Mouse (Mus musculus): Measurements from ENCODE around the gene Ppp1r13b.

The Ppp1r13b gene

DNA sequence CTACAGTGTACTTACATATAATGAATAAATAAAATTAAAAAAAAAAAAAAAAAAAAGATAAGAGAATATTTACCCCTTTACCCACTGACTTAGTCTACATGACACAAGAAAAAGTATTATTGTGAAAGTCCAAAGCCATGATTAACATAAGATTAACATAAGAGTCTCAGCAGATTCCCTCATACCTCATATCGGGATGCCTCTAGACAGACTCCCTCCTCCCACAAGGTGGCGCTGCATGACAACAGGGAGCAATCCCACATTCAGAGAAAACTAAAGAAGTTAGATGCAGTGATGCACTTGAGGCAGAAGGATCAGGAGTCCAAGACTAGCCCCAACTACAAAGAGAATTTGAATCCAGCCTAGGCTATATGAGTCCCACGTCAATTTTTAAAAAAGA, 29.7 kb downstream of the Ppp1r13b start:
- peak; percentile 82 for DNase-seq

DNA sequence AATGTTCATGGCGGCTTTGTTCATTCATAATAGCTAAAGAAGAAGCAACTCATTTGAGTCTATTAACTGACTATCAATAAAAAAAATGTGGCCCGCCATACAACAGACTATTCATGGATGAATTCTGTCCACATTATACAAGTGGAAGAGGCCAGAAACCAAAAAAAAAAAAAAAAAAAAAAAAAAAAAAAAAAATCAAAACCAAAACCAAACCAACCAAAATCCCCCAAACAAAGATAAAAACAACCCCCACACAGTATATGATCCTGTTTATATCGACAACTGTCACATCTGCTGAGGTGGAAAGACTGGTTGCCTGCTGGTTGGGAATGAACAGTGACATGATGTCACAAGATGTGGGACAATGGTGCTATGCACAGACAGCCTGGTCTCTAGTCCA, 32.4 kb downstream of the Ppp1r13b start:
- no peak for DNase-seq

DNA sequence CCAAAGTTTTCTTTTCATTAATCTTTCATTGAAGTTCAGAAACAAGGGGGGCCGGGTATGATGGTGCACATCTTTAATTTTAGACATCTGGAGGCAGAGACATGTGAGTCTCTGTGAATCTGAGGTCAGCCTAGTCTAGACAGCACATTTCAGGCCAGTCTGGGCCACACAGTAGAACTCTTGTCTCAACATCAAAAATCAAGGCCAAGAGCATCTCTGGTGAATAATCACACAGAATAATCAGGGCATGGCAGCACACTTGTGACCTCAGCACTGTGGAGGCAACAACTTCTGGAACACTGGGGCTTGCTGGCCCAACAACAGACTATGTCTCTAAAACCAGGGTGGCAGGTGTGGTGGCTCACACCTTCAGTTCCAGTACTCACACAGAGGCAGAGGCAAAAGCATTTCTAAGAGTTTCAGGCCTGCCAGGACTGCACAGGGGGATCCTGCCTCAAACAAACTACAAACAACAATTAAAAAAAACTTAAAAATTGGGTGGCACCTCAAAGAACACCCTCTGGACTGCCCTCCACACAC, 33.2 kb downstream of the Ppp1r13b start:
- no peak for DNase-seq

DNA sequence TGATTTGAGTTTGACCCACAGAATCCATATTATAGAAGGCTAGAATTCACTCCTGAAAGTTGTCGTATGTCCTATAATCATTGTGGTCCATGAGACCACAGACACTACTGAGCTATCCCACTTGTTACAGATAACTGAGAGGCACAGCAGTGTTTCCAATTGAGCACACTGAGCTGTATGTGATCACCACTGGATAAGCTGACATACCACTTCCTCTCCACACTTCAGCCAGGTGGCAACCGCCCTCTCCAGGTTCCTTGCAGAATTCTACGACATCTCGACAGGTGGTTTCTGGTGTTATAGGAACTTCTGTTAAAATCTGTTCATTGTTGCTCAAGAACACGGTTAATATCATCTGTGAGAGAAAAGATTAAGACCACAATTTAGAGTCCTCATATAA, 35.8 kb downstream of the Ppp1r13b start:
- peak; percentile 21 for DNase-seq

DNA sequence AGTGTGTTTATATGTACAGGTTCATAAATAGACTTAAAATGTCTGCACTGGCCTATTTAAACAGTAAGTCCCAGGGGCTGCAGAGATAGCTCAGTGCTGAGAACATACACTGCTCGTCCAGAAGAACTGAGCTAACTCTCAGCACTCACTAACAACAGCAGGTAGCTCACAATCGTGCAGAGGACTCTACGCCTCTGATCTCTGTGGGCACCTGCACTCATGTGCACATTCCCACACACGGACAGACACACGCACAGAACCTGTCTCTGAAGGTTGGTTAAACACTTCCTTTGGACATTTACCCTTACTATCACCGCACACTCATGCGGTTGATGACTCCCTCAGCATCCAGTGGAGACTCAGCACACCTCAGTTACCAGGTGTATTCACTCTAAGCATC, 37.1 kb downstream of the Ppp1r13b start:
- no peak for DNase-seq

DNA sequence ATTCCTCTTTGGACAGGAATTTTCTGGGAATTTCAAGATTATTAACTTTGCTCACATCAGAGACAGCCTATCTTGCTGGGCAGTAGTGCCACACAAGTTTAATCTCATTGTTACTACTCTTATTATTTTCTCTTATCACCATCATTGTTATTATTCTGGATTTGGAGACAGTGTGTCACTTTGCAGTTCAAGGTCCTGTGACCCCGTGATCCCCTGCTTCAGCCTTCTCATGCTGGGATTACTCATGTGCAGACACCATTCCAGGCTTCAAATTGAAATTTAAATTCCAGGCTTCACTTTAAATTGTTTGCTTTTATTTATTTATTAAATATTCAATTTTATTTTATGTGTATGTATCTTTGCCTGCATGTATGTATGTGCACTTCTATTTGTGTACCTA, 38.1 kb downstream of the Ppp1r13b start:
- no peak for DNase-seq

DNA sequence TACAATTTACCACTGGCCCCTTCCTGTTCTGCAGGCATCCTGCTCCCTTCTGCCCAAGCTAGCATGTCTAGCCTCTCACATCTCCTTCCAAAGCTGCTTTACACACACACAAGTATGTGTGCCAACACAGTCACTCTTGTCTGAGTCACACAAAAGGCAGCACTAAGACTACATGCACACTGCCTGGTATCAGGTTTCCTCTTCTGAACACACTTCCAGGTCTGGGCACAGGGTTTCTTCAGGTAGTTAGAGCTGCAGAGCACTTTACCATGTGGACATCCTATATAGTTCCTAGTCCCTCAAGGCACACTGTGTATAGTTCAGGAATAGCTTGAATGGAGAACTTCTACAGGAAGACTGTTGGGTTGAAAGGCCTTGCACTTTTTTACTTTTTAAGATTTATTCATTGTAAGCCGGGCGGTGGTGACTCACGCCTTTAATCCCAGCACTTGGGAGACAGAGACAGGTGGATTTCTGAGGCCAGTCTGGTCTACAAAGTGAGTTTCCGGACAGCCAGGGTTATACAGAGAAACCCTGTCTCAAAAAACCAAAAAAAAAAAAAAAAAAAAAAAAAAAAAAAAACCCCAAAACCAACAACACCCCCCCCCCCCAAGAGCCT, 43.6 kb downstream of the Ppp1r13b start:
- DNase-seq: no peak

DNA sequence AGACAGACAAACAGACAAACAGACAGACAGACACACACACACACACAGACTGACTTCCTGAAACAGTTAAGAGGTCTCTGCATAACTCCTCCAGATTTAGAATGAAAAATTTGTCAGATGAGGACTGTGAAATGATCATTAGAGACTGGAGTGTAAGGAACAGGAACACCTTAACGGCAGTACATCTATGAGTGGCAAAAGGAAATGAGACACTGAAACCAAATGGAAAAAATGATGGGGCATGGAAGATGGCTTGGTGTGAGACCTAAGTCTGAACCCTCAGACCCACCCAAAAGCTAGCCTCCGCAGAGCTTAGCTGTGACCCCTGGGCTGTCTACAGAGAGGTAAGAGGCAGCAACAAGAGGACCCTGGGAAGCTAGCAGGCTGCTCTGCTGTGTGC, 52.5 kb downstream of the Ppp1r13b start:
- DNase-seq: no peak

DNA sequence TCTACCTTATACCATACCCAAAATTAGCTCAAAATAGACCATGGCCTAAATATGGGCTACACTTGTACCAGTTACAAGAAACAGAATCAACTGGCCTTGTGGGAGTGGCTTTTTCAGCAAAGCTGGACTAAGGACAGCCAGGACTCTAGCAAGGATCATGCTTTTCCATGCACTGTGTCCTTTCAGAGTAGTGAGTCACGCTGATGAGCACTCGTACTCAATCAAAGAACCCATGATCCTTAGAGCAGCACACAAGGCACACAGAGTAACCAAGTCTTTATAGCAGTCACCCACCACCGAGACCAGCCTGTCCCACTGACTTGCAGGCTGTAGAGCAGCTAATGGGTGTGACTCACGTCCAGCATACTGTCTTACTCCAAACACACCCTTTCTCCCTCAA, 54.4 kb downstream of the Ppp1r13b start:
- no peak for DNase-seq

DNA sequence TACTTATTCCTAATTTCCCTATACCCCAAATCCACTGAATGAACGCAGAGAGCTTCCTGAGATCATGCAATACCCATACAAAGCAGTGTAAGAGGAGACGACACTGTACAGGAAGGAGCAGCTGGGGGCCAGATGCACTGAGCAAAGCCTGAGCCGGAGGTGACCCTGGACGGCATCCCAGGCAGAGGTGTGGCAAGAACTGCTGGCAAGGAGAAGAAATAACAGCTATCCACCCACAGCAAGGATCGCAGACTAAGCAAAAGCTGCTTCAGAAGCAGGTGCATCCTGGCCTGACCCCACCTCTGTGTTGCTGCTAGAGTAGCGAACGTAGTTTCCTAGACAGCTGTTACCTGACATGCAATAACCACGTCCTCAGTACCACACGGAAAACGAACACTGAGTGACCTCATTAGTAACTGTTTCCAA, 54.9 kb downstream of the Ppp1r13b start:
- DNase-seq: peak; percentile 50

DNA sequence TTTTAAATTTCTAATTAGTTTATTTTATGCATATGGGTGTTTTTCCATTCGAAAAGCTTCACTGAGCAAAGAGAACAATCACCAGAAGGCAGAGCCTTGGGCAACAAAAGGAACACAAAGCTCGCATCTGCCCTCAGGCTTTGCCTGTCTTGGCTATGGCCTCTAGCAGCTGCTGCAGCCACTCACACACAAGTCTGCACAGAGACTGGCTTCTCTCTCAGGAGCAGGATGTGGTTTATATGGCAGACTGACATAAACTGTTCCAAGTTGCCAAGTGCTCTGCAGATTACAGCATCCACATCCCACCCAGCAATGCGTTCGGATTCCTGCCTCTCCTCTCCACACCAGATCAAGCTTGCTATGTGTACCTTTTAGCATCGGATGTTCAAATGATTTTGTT, 56.2 kb downstream of the Ppp1r13b start:
- peak; percentile 35 for DNase-seq

DNA sequence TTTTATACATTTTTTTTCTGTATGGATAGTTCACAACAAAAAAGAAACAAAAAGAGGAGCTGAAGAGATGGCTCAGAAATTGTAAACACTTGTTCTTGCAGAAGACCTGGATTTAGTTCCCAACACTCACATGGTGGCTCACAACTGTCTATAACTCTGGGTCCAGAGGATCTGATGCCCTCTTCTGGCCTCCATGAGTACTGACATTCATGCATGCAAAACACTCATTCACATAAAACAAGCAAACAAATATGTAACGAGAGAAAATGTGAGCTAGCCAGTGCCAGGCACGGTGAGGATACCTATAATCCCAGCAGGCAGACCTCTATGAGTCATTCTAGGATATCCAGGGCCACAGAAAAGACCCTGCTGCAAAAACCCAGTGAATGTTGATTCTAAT, 56.7 kb downstream of the Ppp1r13b start:
- DNase-seq: peak; percentile 10

DNA sequence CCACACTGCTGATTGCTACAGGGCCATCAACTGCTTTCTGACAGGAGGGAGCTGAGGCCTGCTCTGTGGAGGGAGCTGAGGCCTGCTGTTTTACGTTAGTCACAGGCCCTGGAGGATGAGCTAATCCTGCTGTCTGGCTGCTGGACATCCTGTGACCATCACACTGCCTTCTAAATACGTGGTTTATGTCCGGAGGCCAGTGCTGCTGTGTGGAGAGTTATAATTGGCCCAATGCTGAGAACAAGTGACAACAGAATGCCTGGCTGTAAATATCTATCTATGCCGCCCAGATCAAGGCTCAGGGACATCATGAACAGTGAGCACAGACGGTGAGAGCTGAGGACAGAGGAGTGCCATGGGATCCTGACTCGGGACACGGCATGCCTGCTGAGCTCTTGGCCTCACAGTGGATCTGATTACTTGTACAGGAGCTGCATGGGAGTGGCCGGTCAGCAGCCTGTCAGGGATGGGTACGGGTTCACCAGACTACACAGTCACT, 59.6 kb downstream of the Ppp1r13b start:
- no peak for DNase-seq

DNA sequence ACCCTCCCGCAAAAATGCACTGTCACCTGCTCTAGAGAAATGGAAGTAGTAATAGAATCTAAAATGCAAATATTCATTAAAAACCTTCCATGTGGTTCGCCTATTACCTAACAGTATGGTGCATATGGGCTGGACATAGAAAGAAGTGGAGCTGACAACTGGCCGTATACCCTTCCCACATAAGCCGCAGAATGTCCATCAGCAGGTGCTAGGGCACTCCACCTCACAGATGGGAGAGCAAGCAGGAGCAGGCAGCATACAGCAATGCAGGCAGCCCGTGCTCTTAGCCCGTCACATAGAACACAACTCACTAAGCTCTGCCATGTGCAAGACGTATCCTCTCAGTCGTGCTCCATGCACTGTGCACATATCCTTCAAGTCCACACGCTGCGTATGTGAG, 61.1 kb downstream of the Ppp1r13b start:
- no peak for DNase-seq

DNA sequence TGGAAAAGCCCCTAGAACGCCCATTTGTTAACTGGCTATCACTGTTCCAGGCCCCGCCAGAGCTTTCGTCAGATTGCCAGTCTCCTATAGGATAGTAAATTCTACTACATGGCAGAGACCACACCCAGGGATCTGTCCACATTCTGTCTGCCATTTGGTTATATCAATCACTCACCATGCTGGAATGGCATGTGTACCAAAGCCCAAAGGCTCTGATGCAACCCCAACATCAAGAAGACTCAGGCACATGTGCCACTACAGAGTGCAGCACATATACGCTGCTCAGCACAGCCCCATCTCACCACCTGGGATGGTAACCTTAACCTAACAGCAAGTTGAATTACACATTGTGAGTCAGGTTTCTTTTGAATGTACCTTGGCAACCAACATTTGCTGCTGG, 62.0 kb downstream of the Ppp1r13b start:
- DNase-seq: no peak

DNA sequence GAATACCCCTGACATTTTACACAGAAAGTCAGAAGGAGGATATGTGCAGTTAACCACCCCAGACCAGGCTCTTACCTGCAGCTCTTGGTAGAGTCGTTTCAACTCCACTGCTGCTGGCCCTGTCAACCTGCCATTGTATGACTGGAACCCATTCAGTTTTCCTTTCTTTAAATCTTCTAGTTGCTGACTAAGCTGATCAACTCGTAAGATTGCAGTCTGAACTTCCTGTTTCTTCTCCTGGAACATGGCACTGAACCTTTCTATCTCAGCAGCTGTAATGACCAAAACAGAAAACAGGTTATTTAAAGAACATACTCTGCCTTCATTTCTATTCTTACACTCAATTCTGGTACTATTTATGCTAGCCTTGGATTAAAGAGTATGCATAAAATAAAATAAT, 64.4 kb downstream of the Ppp1r13b start:
- no peak for DNase-seq

DNA sequence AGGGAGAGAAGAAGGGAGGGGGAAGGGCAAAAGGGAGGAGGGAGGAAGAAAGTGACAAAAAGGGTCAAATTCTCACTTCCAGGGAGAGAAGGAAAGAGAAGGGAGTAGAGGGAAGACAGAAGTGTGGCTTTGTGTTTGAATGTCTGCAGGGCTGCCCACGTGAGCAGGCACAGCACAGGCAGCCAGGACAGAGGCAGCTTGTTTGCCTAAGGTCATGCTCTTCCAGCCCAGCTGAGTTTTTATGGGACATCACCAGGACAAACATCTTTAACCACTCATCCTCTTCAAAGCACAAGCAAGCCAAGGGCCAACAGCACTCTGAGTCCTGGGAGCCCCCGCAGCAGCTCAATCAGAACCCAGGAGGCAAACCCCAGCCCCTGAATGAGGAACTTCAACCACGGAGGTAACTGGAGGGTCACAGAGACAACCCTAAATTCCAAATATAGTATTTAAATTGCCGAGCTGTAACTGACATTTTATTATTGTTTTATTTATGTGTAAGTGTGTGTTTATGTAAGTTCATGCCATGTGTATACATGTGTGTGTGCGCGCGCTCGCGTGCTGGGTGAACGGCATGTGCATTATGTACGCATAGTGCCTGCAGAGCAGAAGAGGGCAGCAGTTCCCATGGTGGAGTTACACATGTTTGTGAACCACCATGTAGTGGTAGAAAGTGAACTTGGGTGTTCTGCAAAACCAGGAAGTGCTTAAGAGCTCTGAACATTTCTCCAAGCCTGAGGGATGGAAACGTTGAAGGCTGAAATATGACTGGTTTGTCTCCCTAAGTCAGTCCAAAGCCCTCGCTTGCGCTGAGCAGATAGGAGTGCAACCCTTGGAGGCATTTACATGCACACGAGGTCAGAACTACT, 65.1 kb downstream of the Ppp1r13b start:
- no peak for DNase-seq

DNA sequence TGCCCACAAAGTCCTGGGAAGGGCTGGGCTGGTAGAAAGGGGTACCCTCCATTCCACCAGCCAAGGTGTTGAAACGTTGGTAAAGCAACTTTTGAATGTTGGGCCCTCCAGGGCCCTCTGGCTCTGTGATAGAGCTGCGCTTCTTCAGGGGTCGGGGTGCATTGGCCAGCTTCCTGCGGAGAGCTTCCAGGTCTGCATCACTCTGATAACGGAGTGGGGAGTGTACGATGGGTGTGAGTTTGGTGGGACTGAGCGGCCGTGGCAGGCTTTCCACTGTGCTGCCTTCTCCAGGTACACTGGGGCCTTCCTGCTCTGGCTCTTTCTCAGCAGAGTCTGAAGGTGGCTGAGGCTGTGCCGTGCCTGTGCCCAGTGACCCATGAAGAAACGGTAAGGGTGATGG, 74.5 kb downstream of the Ppp1r13b start:
- no peak for DNase-seq

DNA sequence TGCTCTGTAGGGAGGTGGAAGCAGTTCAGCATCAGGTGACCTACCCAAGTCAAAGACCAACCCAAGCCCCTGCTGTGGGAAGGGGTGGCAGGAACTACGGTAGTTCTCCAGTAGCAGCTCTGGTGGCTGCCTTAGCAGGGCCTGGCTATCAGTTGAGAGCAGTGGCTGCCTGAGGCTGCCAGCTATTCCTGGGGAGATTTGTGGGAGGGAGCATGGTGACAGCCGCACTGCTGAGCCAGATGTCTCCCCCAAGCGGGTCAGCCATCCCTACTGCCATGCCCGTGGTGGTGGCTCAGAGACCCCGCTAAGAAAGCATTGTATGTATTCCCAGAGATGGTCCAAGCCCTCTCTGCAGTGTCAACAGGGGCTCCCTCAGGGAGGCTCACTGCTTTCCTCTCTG, 75.3 kb downstream of the Ppp1r13b start:
- DNase-seq: no peak

DNA sequence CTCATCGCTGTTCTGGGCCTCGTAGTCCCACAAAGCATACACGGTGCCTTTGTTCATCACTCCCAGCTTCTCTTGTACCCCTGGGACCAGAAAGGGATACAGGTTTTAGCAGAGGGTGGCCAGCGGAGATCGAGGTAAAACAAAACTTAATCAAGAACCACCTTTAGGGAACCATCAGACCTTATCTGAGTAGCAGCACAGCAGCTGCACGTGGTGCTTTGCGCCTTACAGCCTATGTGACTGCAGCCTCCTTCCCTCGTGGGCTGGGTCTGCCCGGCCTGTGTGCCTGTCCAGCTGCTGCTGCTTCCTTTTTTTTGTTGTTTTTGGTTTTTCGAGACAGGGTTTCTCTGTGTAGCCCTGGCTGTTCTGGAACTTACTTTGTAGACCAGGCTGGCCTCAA, 77.5 kb downstream of the Ppp1r13b start:
- no peak for DNase-seq

DNA sequence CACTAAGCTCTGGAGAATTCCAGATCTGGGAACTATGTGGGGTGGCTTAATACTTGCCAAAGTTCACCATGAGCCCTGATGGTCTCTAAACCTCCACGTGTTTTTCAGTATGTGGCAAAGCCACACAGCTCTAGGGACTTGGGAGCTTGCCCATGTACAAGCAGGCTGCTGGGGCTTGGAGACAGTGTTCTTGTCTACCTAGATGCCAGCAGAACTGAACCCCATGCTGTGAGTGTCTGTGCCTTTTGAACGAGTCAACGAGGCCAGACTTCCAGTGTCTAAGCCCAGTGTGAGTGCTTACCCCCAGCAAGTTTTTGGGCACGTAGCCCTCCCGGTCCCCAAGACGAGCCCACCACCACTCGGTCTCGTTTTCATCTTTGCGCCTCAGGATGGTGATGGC, 78.0 kb downstream of the Ppp1r13b start:
- no peak for DNase-seq

DNA sequence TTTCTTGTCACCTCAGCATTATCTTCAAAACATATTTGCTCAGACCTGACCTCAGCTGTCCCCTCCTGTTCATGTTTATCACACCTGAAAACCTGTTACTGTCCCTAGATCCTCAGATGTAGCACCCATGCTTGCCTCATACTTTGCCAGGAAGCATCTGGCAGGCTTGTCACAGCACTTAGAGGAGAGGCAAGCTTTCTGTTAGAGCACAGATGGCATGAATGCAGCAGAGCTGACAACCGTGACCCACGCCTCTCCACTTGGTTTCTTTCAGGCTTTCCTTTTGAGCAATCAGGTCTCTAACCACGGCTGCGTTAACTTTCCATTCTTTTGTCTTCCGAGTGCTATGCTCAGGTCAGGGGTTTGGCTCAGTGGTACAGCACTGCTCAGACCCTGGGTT, 78.5 kb downstream of the Ppp1r13b start:
- no peak for DNase-seq

DNA sequence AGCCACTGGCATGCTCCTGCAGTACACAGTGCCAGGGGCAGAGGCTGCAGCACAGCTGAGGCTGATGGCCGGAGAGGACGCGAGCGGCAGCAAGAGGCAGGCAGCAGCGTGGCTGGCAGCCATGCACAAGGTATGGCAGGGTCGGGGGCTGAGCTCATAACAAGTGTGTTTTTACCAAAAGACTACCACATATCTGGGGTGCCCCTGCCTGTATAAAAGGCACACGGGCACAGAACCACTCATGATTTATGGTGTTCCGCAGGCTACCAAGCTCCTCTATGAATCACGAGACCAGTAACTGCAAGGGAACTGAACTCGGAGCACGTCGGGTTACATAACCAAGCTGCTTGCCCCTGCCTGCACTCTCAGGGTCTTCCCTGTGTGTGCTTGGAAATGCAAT, 80.4 kb downstream of the Ppp1r13b start:
- DNase-seq: no peak

DNA sequence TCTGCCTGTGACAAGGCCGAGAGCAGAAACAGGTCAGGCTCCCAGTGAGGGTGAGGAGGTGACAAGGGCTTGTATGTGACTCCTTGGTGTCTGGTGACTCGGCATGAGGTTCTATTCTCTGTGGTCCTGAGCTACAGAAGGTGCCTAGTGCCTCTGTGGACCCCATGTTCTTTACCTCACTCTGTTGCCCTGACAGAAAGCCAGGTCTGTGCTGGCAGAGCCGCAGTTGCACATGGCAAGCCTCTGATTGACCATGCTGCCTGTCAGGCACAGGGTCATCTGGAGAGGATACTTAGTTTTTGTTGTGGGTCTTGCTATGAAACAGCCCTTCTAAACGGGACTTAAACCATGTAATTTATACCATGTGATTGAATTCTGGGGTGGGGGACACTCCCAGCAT, 86.0 kb downstream of the Ppp1r13b start:
- DNase-seq: no peak

Data from thymus, postnatal 25 days (tissue).